ENCODE assay signal across 14 mouse cellular contexts in the genomic region with DNA sequence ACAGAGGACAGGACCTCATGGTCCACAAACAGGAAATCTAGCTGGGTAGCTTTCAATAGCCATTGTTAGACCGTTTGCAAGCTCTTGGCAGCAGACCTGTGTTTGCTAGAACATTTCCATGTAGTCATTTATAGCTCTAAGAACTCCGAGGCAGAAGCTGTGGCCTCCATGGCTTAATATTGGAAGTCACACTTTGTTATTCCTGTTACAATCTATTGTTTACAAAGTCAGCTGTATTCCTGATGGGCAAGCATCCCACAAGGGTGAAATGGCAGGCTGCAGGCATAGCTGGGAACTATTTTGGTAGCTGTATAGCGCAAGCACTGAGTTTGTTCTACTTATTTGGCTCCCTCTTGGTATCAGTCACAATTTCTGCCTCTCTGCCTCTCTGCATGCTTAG.
"Had no signal": no experiment of that assay in that cellular context is flagged by ENCODE, and none has a peak within 500 bp of the region (broad histone marks: within the 10 kb centered on the region; RNA-seq: fewer than 3 reads in every experiment).

No protein-coding gene starts in this region.

- ATAC-seq: liver, postnatal 0 days had no signal

- DNase-seq: kidney, postnatal 10 days; kidney, postnatal 4 days; liver; liver, embryonic 13.5 days; liver, postnatal 0 days; midbrain, embryonic 14.5 days; right cerebral cortex, adult 18-20 months; spleen, adult 18-20 months; thymus, postnatal 36 days had no signal

- H3K9ac ChIP-seq: limb, embryonic 12.5 days; liver, embryonic 13.5 days; liver, postnatal 0 days; lung, embryonic 15.5 days; neural tube, embryonic 15.5 days had no signal

- H3K27me3 ChIP-seq: limb, embryonic 12.5 days; liver, embryonic 13.5 days; lung, embryonic 15.5 days; neural tube, embryonic 15.5 days had no signal

- H3K27ac ChIP-seq: layer of hippocampus, adult 2 months; limb, embryonic 12.5 days; liver, embryonic 13.5 days; lung, embryonic 15.5 days; neural tube, embryonic 15.5 days had no signal

- H3K4me1 ChIP-seq: limb, embryonic 12.5 days; liver, embryonic 13.5 days; lung, embryonic 15.5 days; neural tube, embryonic 15.5 days had no signal

- H3K36me3 ChIP-seq: limb, embryonic 12.5 days; liver, embryonic 13.5 days; lung, embryonic 15.5 days; neural tube, embryonic 15.5 days had no signal

- H3K4me3 ChIP-seq: layer of hippocampus, adult 2 months; limb, embryonic 12.5 days; liver, embryonic 13.5 days; lung, embryonic 15.5 days; myocyte; neural tube, embryonic 15.5 days had no signal

- H3K9me3 ChIP-seq: limb, embryonic 12.5 days; liver, embryonic 13.5 days; lung, embryonic 15.5 days; neural tube, embryonic 15.5 days had no signal

- H3K4me2 ChIP-seq: limb, embryonic 12.5 days; liver, embryonic 13.5 days; lung, embryonic 15.5 days; neural tube, embryonic 15.5 days had no signal
